Mouse (Mus musculus) heart, postnatal 0 days (tissue): ENCODE results near the gene Gimap9.

Experiments used
- CTCF ChIP-seq: IDR thresholded peaks from 2 replicates; pipeline ENCODE4 v1.5.1; 2016; ENCODE audit warnings: antibody characterized with exemption, control low read depth, low read depth
- EP300 ChIP-seq: IDR thresholded peaks from 2 replicates; pipeline ENCODE4 v1.6.1; 2016; ENCODE audit warnings: antibody characterized with exemption, low read depth

DNA sequence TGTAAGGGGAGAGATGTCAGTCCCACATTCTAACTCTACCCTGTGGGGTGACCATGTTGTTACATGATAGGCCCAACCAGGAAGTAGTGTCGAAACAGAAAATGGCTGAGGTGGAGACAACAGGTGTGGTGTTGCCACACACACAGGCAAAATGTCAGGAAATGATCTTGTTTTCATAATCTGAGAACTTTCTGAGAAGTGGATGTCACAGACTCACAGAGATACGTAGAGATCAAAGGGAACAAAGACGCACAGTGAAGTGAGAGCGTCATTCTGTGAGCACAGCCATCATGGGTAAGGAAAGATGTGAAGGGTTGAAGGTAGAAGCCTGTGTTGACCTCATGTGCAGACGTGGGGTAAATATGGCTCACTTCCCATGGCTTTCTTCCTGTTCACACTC lies 51.8 kb downstream of the Gimap9 start:
- TF ChIP-seq EP300 (no peak), CTCF (no peak)
